Mouse (Mus musculus) gastrocnemius, postnatal 4 days (tissue): ENCODE measurements around the gene Olfr850. TPM values are rescaled to one million over a fixed set of nuclear protein-coding genes. Genes with fewer than 3 reads are reported as not detected.

ENCODE experiments used
- DNase-seq, 2 experiments: peaks; one replicate each; pipeline ENCODE4 v3.0.0; 2021 to 2022; ENCODE audit warnings: low spot score in 2 of 2, mixed read lengths in 2 of 2
- long read RNA-seq, 2 experiments: library from polyadenylated mRNA; stranded (forward); transcript quantifications; one replicate each; pipeline ENCODE4 v2.0.0; 2021
- total RNA-seq, 2 experiments: library from RNA; stranded (reverse); gene quantifications; 2 replicates each; pipeline ENCODE4 v1.2.3; 2021

Gene Olfr850
- total RNA-seq: not detected
- long read RNA-seq, experiment 1: 0 reads
- long read RNA-seq, experiment 2: 0 reads

DNA sequence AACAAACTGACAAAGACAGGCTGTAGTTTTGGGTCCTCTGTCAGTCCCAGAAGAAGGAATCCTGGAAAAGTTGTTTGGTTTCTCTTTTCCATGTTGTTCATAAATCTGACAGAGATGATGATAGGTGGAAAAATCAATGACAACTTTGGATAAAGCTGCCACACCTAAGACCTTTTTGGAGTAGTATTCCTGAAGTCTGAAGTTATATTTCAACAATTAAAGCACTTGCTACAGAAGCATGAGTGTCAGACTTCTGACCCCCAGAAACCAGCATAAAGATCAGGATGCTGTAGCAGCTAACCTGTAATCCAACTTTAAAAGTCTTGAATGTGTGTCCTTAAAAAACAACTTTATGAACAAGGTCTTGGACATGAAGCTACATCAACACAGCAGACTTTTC lies at the start of gene Olfr850:
Gene Olfr850 (minus strand): TSS at position 101 of the 400 bp plus-strand sequence.
- no peak for DNase-seq

DNA sequence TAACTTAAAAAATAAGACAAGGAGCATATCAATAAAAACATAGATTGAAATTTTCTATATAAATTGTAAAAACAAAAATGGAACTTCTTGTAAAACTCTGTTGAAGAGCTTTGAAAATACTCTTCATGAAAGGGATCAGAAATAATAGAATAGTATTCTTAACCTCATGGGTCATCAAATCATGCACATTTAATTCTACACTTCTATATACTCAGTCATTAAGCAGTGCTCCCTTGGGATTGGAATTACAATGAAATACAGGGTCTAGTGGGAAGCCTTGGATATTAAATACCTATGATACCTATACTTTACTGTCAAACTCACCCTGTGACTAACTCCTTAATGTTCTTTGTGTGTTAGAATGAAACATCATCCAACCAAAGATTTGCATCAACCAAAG lies 14.9 kb upstream of the Olfr850 start, which contains the start of gene Olfr851:
Gene Olfr851 (plus strand): TSS at position 301 of the 400 bp plus-strand sequence.
- DNase-seq: no peak

GRCm38 (mm10) chr9:19439966-19440365 lies 38.1 kb downstream of the Olfr850 start, which contains the start of gene Olfr849:
Gene Olfr849 (plus strand): TSS chr9:19440266.
- DNase-seq: no peak

Other genes with a start within 250 kb of the Olfr850 start
- not detected for gene Olfr843, start 226.3 kb downstream of the Olfr850 start, total RNA-seq
- not detected for gene Olfr844, start 161.9 kb downstream of the Olfr850 start, total RNA-seq
- gene Olfr845, start 141.8 kb downstream of the Olfr850 start, total RNA-seq: not detected
- gene Olfr846, start 114.2 kb downstream of the Olfr850 start, total RNA-seq: not detected
- not detected for gene Olfr847, start 99.6 kb downstream of the Olfr850 start, total RNA-seq
- not detected for gene Olfr849, start 38.0 kb downstream of the Olfr850 start, total RNA-seq
- not detected for gene Olfr851, start 15.0 kb upstream of the Olfr850 start, total RNA-seq
- not detected for gene Olfr853, start 62.8 kb upstream of the Olfr850 start, total RNA-seq
- gene Olfr854, start 89.1 kb upstream of the Olfr850 start, total RNA-seq: not detected
- not detected for gene Olfr855, start 104.4 kb upstream of the Olfr850 start, total RNA-seq
- 10 to 100 TPM; 12.5 to 15.6 TPM for gene Zfp317, start 143.9 kb upstream of the Olfr850 start, total RNA-seq
- not detected for gene Olfr857, start 231.2 kb upstream of the Olfr850 start, total RNA-seq